Mouse (Mus musculus) urinary bladder, postnatal 14 days (tissue): ENCODE data around the gene Tspan33.
"Not testable (repeated sequence)": the region's sequence is repeated elsewhere in the genome, so short reads cannot be mapped to it uniquely, and the experiment has no call there.

Experiments used
- DNase-seq: peaks from one replicate; pipeline ENCODE4 v3.0.0; 2021; ENCODE audit warnings: low spot score

Tspan33 gene

DNA sequence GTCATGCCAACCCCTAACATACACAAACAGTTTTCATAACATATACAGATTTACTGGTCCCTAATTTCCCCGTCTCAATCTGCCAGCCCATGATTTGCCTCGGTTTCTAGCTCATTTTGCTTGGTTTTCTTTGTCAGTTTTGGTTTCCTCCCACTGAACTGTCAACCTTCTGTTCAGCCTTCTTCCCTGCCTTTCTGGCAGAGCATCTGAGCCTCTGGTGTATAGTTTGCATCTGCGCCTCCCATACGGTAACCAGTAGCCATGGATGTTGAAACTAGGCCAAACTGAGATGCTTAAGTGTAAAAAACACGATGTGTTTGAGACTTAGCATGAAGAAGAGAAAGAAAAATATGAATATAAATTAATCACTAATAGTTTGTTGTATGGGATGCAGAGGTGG lies 62.0 kb downstream of the Tspan33 start:
- no peak for DNase-seq

DNA sequence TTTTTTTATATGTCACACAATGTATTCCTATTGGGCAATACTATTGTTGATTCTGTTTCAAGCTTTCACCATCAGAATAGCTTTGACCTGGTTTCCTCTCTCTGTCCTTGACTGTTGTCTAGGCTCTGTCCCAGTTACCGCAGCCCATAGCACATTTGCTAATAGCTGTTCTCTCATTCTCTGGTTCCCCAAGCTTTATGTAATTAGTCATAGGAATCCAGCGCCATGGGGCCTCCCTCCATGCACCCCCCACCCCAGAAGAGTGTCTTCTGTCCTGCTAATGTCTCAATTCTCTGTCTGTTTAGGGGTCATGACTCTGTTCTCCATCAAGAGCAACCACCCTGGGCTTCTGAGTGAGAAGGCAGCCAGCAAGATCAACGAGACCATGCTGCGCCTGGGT lies 62.5 kb downstream of the Tspan33 start:
- no peak for DNase-seq

DNA sequence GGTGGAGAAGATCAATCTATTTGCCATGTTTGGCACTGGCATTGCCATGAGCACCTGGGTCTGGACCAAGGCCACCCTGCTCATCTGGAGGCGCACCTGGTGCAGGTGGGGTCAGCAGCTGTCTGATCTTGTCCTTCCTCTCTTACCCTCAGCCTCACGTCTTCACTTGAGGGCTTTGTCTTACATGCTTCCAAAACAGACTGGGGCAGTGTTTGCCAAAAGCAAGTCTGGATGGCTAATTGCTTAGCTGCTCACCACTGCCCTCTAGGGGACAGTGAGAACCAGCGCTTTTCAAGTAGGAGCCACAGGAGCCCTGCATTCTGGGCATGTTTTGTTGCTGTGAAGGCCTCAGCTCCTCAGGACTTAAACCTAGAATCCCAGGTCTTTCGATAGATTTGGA lies 64.4 kb downstream of the Tspan33 start:
- peak; percentile 74 for DNase-seq

GRCm38 (mm10) chr6:29759012-29759679 lies 65.1 kb downstream of the Tspan33 start:
- no peak for DNase-seq

GRCm38 (mm10) chr6:29760397-29760796 lies 66.4 kb downstream of the Tspan33 start:
- not testable (repeated sequence) for DNase-seq

DNA sequence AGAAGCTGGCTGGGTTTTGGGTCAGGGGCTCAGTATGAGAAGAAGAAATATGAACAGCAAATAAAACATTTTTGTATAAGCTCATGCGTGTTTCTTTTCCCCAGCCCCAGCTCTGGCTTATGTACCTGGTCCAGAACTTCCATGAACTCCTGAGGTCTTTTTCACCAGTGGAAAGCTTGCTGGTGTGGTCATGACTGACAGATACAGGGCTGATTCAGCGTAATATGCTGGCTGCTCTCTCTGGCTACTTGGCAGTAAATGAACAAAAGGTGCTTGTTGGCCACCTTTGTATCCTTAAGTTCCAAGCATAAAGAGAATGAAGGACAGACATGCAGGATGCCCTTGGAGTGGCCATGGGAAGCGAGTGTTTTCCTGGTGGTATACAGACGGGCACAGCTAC lies 67.3 kb downstream of the Tspan33 start:
- no peak for DNase-seq

DNA sequence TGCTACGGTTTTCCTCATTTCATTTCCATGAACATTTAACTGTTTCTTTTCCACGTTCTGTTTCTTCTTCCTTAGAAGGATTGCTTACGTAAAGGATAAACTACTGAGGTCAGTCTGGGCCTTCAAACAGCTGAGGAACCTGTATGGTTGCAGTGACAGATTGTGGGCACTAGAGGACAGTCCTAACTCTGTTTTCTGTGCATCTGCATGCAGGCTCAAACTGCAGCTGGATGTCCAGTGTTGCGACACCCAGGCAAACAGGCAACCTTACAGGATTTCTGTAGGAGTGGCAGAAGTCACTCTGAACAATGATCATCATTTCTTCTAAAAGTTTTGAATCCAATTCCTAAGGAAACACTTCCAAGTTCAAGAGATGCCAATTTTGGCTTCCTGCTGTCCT lies 68.5 kb downstream of the Tspan33 start:
- no peak for DNase-seq

GRCm38 (mm10) chr6:29766874-29767273 lies 72.9 kb downstream of the Tspan33 start:
- no peak for DNase-seq
